Comparison of ENCODE assay signal across 26 mouse cellular contexts in the genomic region with DNA sequence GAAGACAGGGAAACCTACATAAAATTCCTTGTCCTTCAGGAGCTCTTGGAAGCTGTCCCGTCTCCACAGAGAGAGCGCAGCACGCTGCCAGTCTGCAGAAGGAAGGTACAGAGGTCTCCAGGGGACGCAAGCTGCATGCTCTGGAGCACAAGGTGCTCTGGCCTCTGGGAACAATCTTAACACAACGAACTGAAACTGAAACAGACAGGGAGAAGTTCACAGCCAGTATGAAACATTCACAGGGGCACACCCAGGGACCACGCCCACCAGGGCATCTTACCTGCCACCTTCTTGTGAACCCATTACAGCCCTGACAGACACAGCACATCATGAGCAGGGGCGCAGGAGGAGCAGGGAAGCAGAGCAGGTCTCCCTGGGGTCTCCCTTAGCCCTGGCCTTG. TPM values are rescaled to one million over a fixed set of nuclear protein-coding genes. Genes with fewer than 3 reads are reported as not detected.
DNase-seq lines count a peak whose midpoint lies in the region; ATAC-seq and TF ChIP-seq lines count a peak whose summit lies in the region.
"Had no signal": no experiment of that assay in that cellular context is flagged by ENCODE, and none has a peak within 500 bp of the region (broad histone marks: within the 10 kb centered on the region; RNA-seq: fewer than 3 reads in every experiment).

No protein-coding gene starts in this region.

- H3K9me3 ChIP-seq in intestine, embryonic 15.5 days = no peaks in the 10 kb centered on the region
- H3K9me3 ChIP-seq in stomach, postnatal 0 days (ENCODE audit: control insufficient read depth, low read length) = no peaks in the 10 kb centered on the region
- H3K9me3 ChIP-seq: embryonic facial prominence, embryonic 15.5 days; G1E; heart, embryonic 13.5 days; hindbrain, embryonic 15.5 days; limb, embryonic 10.5 days; midbrain, embryonic 10.5 days had no signal

- TF ChIP-seq CTCF in stomach, postnatal 0 days (IDR thresholded peaks at IDR 0.05; ENCODE audit: low read depth) = no peak

- 0 out of 2 replicates have a peak, but pooled peaks have one; percentile 25 for ATAC-seq in intestine, embryonic 15.5 days
- ATAC-seq in stomach, postnatal 0 days (ENCODE audit: low FRiP score, low TSS enrichment) = 0 out of 2 replicates have a peak, but pooled peaks have one; percentile 35
- ATAC-seq: CD4-positive, CD25-positive, alpha-beta regulatory T cell, adult 4 months; forebrain, postnatal 0 days had no signal

- H3K4me1 ChIP-seq in intestine, embryonic 15.5 days (replicated peaks) = no peaks in the 10 kb centered on the region
- H3K4me1 ChIP-seq in stomach, postnatal 0 days (replicated peaks; ENCODE audit: control insufficient read depth, insufficient read depth) = no peaks in the 10 kb centered on the region
- H3K4me1 ChIP-seq: embryonic facial prominence, embryonic 15.5 days; hindbrain, embryonic 15.5 days; limb, embryonic 10.5 days; midbrain, embryonic 10.5 days had no signal

- TF ChIP-seq EP300 in stomach, postnatal 0 days (optimal IDR thresholded peaks at IDR 0.05) = no peak

- DNase-seq in spleen, adult 18-20 months = peak; percentile 47 to 53
- DNase-seq in spleen, adult 12 weeks (ENCODE audit: low spot score) = no peak
- peak; percentile 16 to 48 for DNase-seq in lung, postnatal 4 days
- DNase-seq in stomach, postnatal 0 days (ENCODE audit: low spot score) = peak; percentile 30
- no peak for DNase-seq in frontal cortex, postnatal 25 days (ENCODE audit: low spot score in 2 of 2)
- DNase-seq in ovary, postnatal 36 days (ENCODE audit: low spot score) = no peak
- no peak for DNase-seq in right cerebral cortex, adult 2 months (ENCODE audit: low spot score in 2 of 2)
- DNase-seq: adrenal gland, postnatal 25 days; cerebellum, adult 11-12 months; cerebellum, postnatal 14 days; forebrain, postnatal 0 days; kidney, adult 8-10 months; kidney, postnatal 36 days; layer of hippocampus, adult 9-11 months; thymus, postnatal 25 days had no signal

- no peaks in the 10 kb centered on the region for H3K36me3 ChIP-seq in intestine, embryonic 15.5 days
- no peaks in the 10 kb centered on the region for H3K36me3 ChIP-seq in stomach, postnatal 0 days (ENCODE audit: control insufficient read depth, insufficient read depth, low read length)
- H3K36me3 ChIP-seq: hindbrain, embryonic 15.5 days had no signal

- WGBS in intestine, embryonic 15.5 days = 80% methylated on average over 7 of the region's 7 CpGs
- 84% methylated on average over 7 of the region's 7 CpGs for WGBS in stomach, postnatal 0 days

- H3K9ac ChIP-seq in intestine, embryonic 15.5 days = no peak overlapping the region
- H3K9ac ChIP-seq in stomach, postnatal 0 days (ENCODE audit: low read length) = no peak overlapping the region
- H3K9ac ChIP-seq: embryonic facial prominence, embryonic 15.5 days; forebrain, postnatal 0 days; heart, embryonic 13.5 days; hindbrain, embryonic 15.5 days had no signal

- H3K27me3 ChIP-seq in intestine, embryonic 15.5 days (replicated peaks) = no peaks in the 10 kb centered on the region
- H3K27me3 ChIP-seq in stomach, postnatal 0 days (ENCODE audit: control insufficient read depth, insufficient read depth, low read length) = no peaks in the 10 kb centered on the region
- H3K27me3 ChIP-seq: embryonic facial prominence, embryonic 15.5 days; heart, embryonic 13.5 days; hindbrain, embryonic 15.5 days had no signal

- no peak overlapping the region for H3K4me2 ChIP-seq in intestine, embryonic 15.5 days (replicated peaks)
- H3K4me2 ChIP-seq in stomach, postnatal 0 days (replicated peaks; ENCODE audit: low read depth) = no peak overlapping the region
- H3K4me2 ChIP-seq: embryonic facial prominence, embryonic 15.5 days; heart, embryonic 13.5 days; hindbrain, embryonic 15.5 days; liver, embryonic 11.5 days had no signal

- no peak overlapping the region for H3K27ac ChIP-seq in intestine, embryonic 15.5 days
- H3K27ac ChIP-seq in stomach, postnatal 0 days (replicated peaks) = no peak overlapping the region
- H3K27ac ChIP-seq: embryonic facial prominence, embryonic 15.5 days; heart, embryonic 13.5 days; hindbrain, embryonic 15.5 days; left cerebral cortex, adult 2 months; limb, embryonic 10.5 days; macrophage; midbrain, embryonic 10.5 days had no signal

- H3K4me3 ChIP-seq in intestine, embryonic 15.5 days (replicated peaks) = no peak overlapping the region
- no peak overlapping the region for H3K4me3 ChIP-seq in stomach, postnatal 0 days (ENCODE audit: low read depth, low read length)
- H3K4me3 ChIP-seq: embryonic facial prominence, embryonic 15.5 days; heart, embryonic 13.5 days; hindbrain, embryonic 15.5 days; left cerebral cortex, adult 2 months; limb, embryonic 10.5 days; midbrain, embryonic 10.5 days had no signal

RNA-seq across cellular contexts. Expression of a gene that starts 29.8 kb away (rescaled TPM):
- polyA plus RNA-seq in intestine, embryonic 15.5 days (2015; fragmentation: Nextera tagmentation; extraction: Ambion mirVana) = 15.3 and 18.4 TPM in 2 replicates
- 10.3 and 11.2 TPM in 2 replicates for polyA plus RNA-seq in stomach, postnatal 0 days (2015; fragmentation: Nextera tagmentation; extraction: Ambion mirVana)

RNA-seq across cellular contexts. Expression of a gene that starts 30.0 kb away (rescaled TPM):
- polyA plus RNA-seq in intestine, embryonic 15.5 days (2015; fragmentation: Nextera tagmentation; extraction: Ambion mirVana) = 18.2 and 18.4 TPM in 2 replicates
- 7.8 and 8.3 TPM in 2 replicates for polyA plus RNA-seq in stomach, postnatal 0 days (2015; fragmentation: Nextera tagmentation; extraction: Ambion mirVana)

RNA-seq across cellular contexts. Expression of a gene that starts 34.4 kb away (rescaled TPM):
- 19.5 and 21.8 TPM in 2 replicates for polyA plus RNA-seq in intestine, embryonic 15.5 days (2015; fragmentation: Nextera tagmentation; extraction: Ambion mirVana)
- polyA plus RNA-seq in stomach, postnatal 0 days (2015; fragmentation: Nextera tagmentation; extraction: Ambion mirVana) = 5.3 and 5.7 TPM in 2 replicates

RNA-seq across cellular contexts. Expression of a gene that starts 48.0 kb away (rescaled TPM):
- polyA plus RNA-seq in intestine, embryonic 15.5 days (2015; fragmentation: Nextera tagmentation; extraction: Ambion mirVana) = 5.4 and 5.5 TPM in 2 replicates
- polyA plus RNA-seq in stomach, postnatal 0 days (2015; fragmentation: Nextera tagmentation; extraction: Ambion mirVana) = 3.1 and 3.6 TPM in 2 replicates

RNA-seq across cellular contexts. Expression of a gene that starts 48.5 kb away (rescaled TPM):
- polyA plus RNA-seq in intestine, embryonic 15.5 days (2015; fragmentation: Nextera tagmentation; extraction: Ambion mirVana) = 3.9 and 4.4 TPM in 2 replicates
- 12.4 and 13.1 TPM in 2 replicates for polyA plus RNA-seq in stomach, postnatal 0 days (2015; fragmentation: Nextera tagmentation; extraction: Ambion mirVana)
- polyA plus RNA-seq: CD4-positive, CD25-positive, alpha-beta regulatory T cell, adult 4 months; macrophage had no signal

Comparison
In these comparisons a context has a peak if more than half of its experiments do, and no peak if none do; other contexts are left out.
1. DNase-seq: peak in spleen, adult 18-20 months (2 of 2), lung, postnatal 4 days (2 of 2) and stomach, postnatal 0 days (single experiment); none in spleen, adult 12 weeks (single experiment), frontal cortex, postnatal 25 days (0 of 2), ovary, postnatal 36 days (single experiment) and right cerebral cortex, adult 2 months (0 of 2).